Mouse (Mus musculus) embryonic facial prominence, embryonic 12.5 days (tissue): ENCODE results near the gene Zfp74. TPM values are rescaled to one million over a fixed set of nuclear protein-coding genes. Genes with fewer than 3 reads are reported as not detected.

Source experiments
- ATAC-seq: fragments of 200-750 bp; cut with Nextera tagmentation; 2 replicates; pipeline ENCODE4 v1.8.0; 2017; ENCODE audit not compliant: insufficient number of reproducible peaks, insufficient read depth, low FRiP score, low TSS enrichment
- H3K27ac ChIP-seq: fragments of 300-500 bp; sonication (generic); 2 replicates; pipeline ENCODE4 v1.5.1; 2016; ENCODE audit warnings: mild to moderate bottlenecking
- H3K27me3 ChIP-seq: fragments of 300-500 bp; sonication (generic); 2 replicates; pipeline ENCODE4 v1.6.1; 2016; ENCODE audit warnings: mild to moderate bottlenecking, moderate library complexity
- H3K36me3 ChIP-seq: fragments of 300-500 bp; sonication (generic); 2 replicates; pipeline ENCODE4 v1.6.1; 2016; ENCODE audit warnings: mild to moderate bottlenecking
- H3K4me1 ChIP-seq: fragments of 300-500 bp; sonication (generic); 2 replicates; pipeline ENCODE4 v1.6.1; 2016
- H3K4me2 ChIP-seq: fragments of 300-500 bp; sonication (generic); replicated peaks from 2 replicates; pipeline ENCODE4 v1.6.1; 2016; ENCODE audit warnings: mild to moderate bottlenecking, moderate library complexity
- H3K4me3 ChIP-seq: fragments of 300-500 bp; sonication (generic); 2 replicates; pipeline ENCODE4 v1.5.1; 2016; ENCODE audit warnings: mild to moderate bottlenecking
- H3K9ac ChIP-seq: fragments of 300-500 bp; sonication (generic); 2 replicates; pipeline ENCODE4 v1.6.1; 2016; ENCODE audit warnings: mild to moderate bottlenecking, moderate library complexity
- H3K9me3 ChIP-seq: fragments of 300-500 bp; sonication (generic); 2 replicates; pipeline ENCODE4 v1.6.1; 2016; ENCODE audit warnings: mild to moderate bottlenecking, moderate library complexity
- WGBS: fragments of 180-500 bp; shearing (Covaris S2); methylation state at CpG from one replicate; pipeline ENCODE4 v1.1.7; 2016; 5-methylcytosine and 5-hydroxymethylcytosine counted together
- polyA plus RNA-seq: library from polyadenylated mRNA; unstranded; fragments of >200 nt; fragmentation: Nextera tagmentation; extraction: Ambion mirVana; gene quantifications from 2 replicates; pipeline ENCODE4 v1.2.1, GENCODE M21; 2016

Zfp74 gene
- polyA plus RNA-seq, 1 experiment from 2014 or later, result 17.2 TPM

- Histone ChIP-seq H3K9me3 (no peaks in the 10 kb centered on the region), H3K27ac (no peak overlapping the region), H3K27me3 (no peaks in the 10 kb centered on the region), H3K9ac (no peak overlapping the region), H3K4me2 (no peak overlapping the region), H3K4me1 (no peaks in the 10 kb centered on the region), H3K4me3 (no peak overlapping the region), H3K36me3 (peaks cover 36% of the 10 kb centered on the region)
- ATAC-seq, result no peak
- 76% methylated on average over 2 of the region's 2 CpGs for WGBS
These were observed 10.2 kb downstream of the Zfp74 start for GRCm38 (mm10) chr7:29943720-29944119.

DNA sequence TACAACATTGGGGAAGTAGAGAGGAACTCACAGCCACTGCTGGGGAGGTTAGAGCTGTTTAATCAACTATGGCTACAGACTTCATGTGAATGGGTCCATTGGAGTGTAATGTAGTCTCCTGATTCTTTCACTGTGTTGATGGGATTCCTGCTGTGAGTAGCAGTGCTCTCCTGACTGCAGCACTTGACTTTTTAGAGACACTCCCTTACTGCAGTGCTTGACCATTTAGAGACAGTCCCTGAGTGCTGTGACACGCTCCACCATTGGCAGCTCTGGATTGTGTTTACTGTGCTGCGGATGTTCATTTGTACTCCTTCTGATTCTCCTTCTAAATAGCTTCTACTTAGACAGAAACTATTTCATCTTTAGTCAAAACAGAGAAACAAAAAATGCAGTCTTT lies 11.1 kb downstream of the Zfp74 start:
- Histone ChIP-seq H3K4me3 (no peak overlapping the region), H3K4me2 (no peak overlapping the region), H3K27ac (no peak overlapping the region), H3K9me3 (no peaks in the 10 kb centered on the region), H3K27me3 (no peaks in the 10 kb centered on the region), H3K36me3 (peaks cover 36% of the 10 kb centered on the region), H3K4me1 (no peaks in the 10 kb centered on the region), H3K9ac (no peak overlapping the region)
- ATAC-seq, result no peak
- WGBS, result 58% methylated on average over 2 of the region's 2 CpGs

- ATAC-seq, result no peak
- Histone ChIP-seq H3K9me3 (no peaks in the 10 kb centered on the region), H3K36me3 (peaks cover 51% of the 10 kb centered on the region), H3K27me3 (no peaks in the 10 kb centered on the region), H3K27ac (no peak overlapping the region), H3K4me2 (no peak overlapping the region), H3K4me1 (no peaks in the 10 kb centered on the region), H3K4me3 (no peak overlapping the region), H3K9ac (no peak overlapping the region)
- 88% methylated on average over 11 of the region's 11 CpGs for WGBS
These were observed 12.9 kb downstream of the Zfp74 start for GRCm38 (mm10) chr7:29941027-29941426.

- peaks cover 69% of the 10 kb centered on the region for H3K36me3 ChIP-seq
- H3K27me3 ChIP-seq, result no peaks in the 10 kb centered on the region
- ATAC-seq, result no peak
- H3K4me3 ChIP-seq, result no peak overlapping the region
- no peak overlapping the region for H3K4me2 ChIP-seq
- WGBS, result 77% methylated on average over 6 of the region's 6 CpGs
- H3K4me1 ChIP-seq, result no peaks in the 10 kb centered on the region
- H3K27ac ChIP-seq, result no peak overlapping the region
- H3K9ac ChIP-seq, result no peak overlapping the region
- no peaks in the 10 kb centered on the region for H3K9me3 ChIP-seq
These were observed 15.0 kb downstream of the Zfp74 start for GRCm38 (mm10) chr7:29938856-29939255.

GRCm38 (mm10) chr7:29922780-29923179 lies 31.1 kb downstream of the Zfp74 start:
- Histone ChIP-seq H3K9me3 (no peaks in the 10 kb centered on the region), H3K27me3 (no peaks in the 10 kb centered on the region), H3K4me3 (no peak overlapping the region), H3K36me3 (no peaks in the 10 kb centered on the region), H3K9ac (no peak overlapping the region), H3K4me1 (no peaks in the 10 kb centered on the region), H3K27ac (no peak overlapping the region), H3K4me2 (no peak overlapping the region)
- 25% methylated on average over 2 of the region's 2 CpGs for WGBS
- ATAC-seq, result no peak

GRCm38 (mm10) chr7:29921439-29922093 lies 32.3 kb downstream of the Zfp74 start:
- no peak overlapping the region for H3K4me3 ChIP-seq
- no peak overlapping the region for H3K9ac ChIP-seq
- H3K9me3 ChIP-seq, result no peaks in the 10 kb centered on the region
- H3K4me1 ChIP-seq, result no peaks in the 10 kb centered on the region
- 85% methylated on average over 6 of the region's 6 CpGs for WGBS
- no peak overlapping the region for H3K27ac ChIP-seq
- ATAC-seq, result no peak
- H3K36me3 ChIP-seq, result no peaks in the 10 kb centered on the region
- no peaks in the 10 kb centered on the region for H3K27me3 ChIP-seq
- H3K4me2 ChIP-seq, result no peak overlapping the region

- no peak for ATAC-seq
- WGBS, result 84% methylated on average over 4 of the region's 4 CpGs
- Histone ChIP-seq H3K4me2 (no peak overlapping the region), H3K27me3 (no peaks in the 10 kb centered on the region), H3K36me3 (peaks cover 31% of the 10 kb centered on the region), H3K9me3 (0 out of 2 replicates have a peak, but pooled peaks cover 5% of the 10 kb centered on the region), H3K9ac (no peak overlapping the region), H3K4me1 (no peaks in the 10 kb centered on the region), H3K4me3 (no peak overlapping the region), H3K27ac (no peak overlapping the region)
These were observed 35.8 kb downstream of the Zfp74 start for GRCm38 (mm10) chr7:29918062-29918453.

- no peak overlapping the region for H3K4me2 ChIP-seq
- H3K9me3 ChIP-seq, result 0 out of 2 replicates have a peak, but pooled peaks cover 5% of the 10 kb centered on the region
- H3K36me3 ChIP-seq, result peaks cover 34% of the 10 kb centered on the region
- H3K27ac ChIP-seq, result no peak overlapping the region
- no peaks in the 10 kb centered on the region for H3K4me1 ChIP-seq
- 50% methylated on average over 6 of the region's 6 CpGs for WGBS
- ATAC-seq, result no peak
- no peaks in the 10 kb centered on the region for H3K27me3 ChIP-seq
- H3K9ac ChIP-seq, result no peak overlapping the region
- no peak overlapping the region for H3K4me3 ChIP-seq
These were observed 36.4 kb downstream of the Zfp74 start for GRCm38 (mm10) chr7:29917371-29918061.

DNA sequence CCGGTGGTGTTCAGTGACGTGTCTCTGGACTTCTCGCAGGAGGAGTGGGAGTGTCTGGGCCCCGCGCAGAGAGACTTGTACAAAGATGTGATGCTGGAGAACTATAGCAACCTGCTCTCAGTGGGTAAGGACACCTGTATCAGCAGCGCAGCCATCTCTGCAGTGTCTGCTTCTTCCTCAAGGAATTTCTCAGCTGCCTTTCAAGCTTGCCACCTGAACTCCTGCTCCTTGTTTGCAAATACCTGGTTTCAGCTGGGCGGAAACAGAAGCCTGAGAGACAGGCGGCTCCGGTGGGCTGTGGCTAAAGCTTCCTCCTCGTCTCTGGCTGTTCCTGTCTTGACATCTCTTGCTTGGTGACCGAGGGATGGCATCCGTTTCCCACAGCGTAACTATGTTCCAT lies 41.7 kb downstream of the Zfp74 start:
- 0 out of 2 replicates have a peak, but pooled peaks cover 5% of the 10 kb centered on the region for H3K9me3 ChIP-seq
- 93% methylated on average over 13 of the region's 13 CpGs for WGBS
- no peak for ATAC-seq
- no peak overlapping the region for H3K4me2 ChIP-seq
- no peak overlapping the region for H3K27ac ChIP-seq
- no peaks in the 10 kb centered on the region for H3K27me3 ChIP-seq
- peaks cover 11% of the 10 kb centered on the region for H3K4me1 ChIP-seq
- no peak overlapping the region for H3K9ac ChIP-seq
- peaks cover 54% of the 10 kb centered on the region for H3K36me3 ChIP-seq
- H3K4me3 ChIP-seq, result no peak overlapping the region

- Histone ChIP-seq H3K4me1 (peaks cover 11% of the 10 kb centered on the region), H3K27ac (no peak overlapping the region), H3K4me2 (no peak overlapping the region), H3K9ac (no peak overlapping the region), H3K9me3 (0 out of 2 replicates have a peak, but pooled peaks cover 4% of the 10 kb centered on the region), H3K4me3 (no peak overlapping the region), H3K36me3 (peaks cover 44% of the 10 kb centered on the region), H3K27me3 (no peaks in the 10 kb centered on the region)
- WGBS, result 68% methylated on average over 2 of the region's 2 CpGs
- no peak for ATAC-seq
These were observed 43.6 kb downstream of the Zfp74 start for GRCm38 (mm10) chr7:29910252-29910651.

GRCm38 (mm10) chr7:29908130-29908950 lies 45.5 kb downstream of the Zfp74 start, which contains the start of gene Zfp383:
Gene Zfp383 (plus strand): TSS chr7:29908223.
- peaks cover 11% of the 10 kb centered on the region for H3K4me1 ChIP-seq
- peaks cover 32% of the 10 kb centered on the region for H3K36me3 ChIP-seq
- under 1% methylated on average over 33 of the region's 33 CpGs for WGBS
- H3K9ac ChIP-seq, result peak within 1 kb of the TSS; percentile 72
- peak; percentile 75 for ATAC-seq
- peak within 1 kb of the TSS; percentile 96 for H3K27ac ChIP-seq
- H3K9me3 ChIP-seq, result no peaks in the 10 kb centered on the region
- peak within 1 kb of the TSS; percentile 69 for H3K4me3 ChIP-seq
- peak within 1 kb of the TSS; percentile 56 for H3K4me2 ChIP-seq
- no peaks in the 10 kb centered on the region for H3K27me3 ChIP-seq
